Mouse (Mus musculus): ENCODE measurements at regions not wholly inside any gene's neighbourhood (a gene's known extent, or its start where the extent isn't known, plus 50 kb on each side); places are given as distances from the start of the nearest gene placed in this dataset.
A peak's percentile ranks its signal among the peaks of the same experiment; 100 is the strongest.

GRCm38 (mm10) chr8:74639276-74639675, 233.7 kb upstream of the Isx start:
- no peak for TF ChIP-seq CTCF (IDR thresholded peaks at IDR 0.05)
- intact Hi-C loops (cut with DNase I) = no loop called here
- H3K27ac ChIP-seq = no peak overlapping the region
- DNase-seq = no peak
- H3K4me3 ChIP-seq = no peak overlapping the region

- intact Hi-C loops (cut with DNase I) = no loop called here
- no peak for TF ChIP-seq CTCF (IDR thresholded peaks at IDR 0.05)
- Histone ChIP-seq H3K4me3 (no peak overlapping the region), H3K27ac (no peak overlapping the region)
- no peak for DNase-seq
Measured at GRCm38 (mm10) chr8:74640636-74641035, 232.3 kb upstream of the Isx start.

- TF ChIP-seq CTCF (IDR thresholded peaks at IDR 0.05) = no peak
- H3K27ac ChIP-seq = no peak overlapping the region
- no peak for DNase-seq
- intact Hi-C loops (cut with DNase I) = no loop called here
- H3K4me3 ChIP-seq = no peak overlapping the region
Measured at GRCm38 (mm10) chr8:74659950-74660349, 213.0 kb upstream of the Isx start.

- Histone ChIP-seq H3K27ac (no peak overlapping the region), H3K4me3 (no peak overlapping the region)
- no peak for TF ChIP-seq CTCF (IDR thresholded peaks at IDR 0.05)
- intact Hi-C loops (cut with DNase I) = no loop called here
- no peak for DNase-seq
Measured at GRCm38 (mm10) chr8:74688342-74688741, 184.6 kb upstream of the Isx start.

- intact Hi-C loops (cut with DNase I) = no loop called here
- TF ChIP-seq CTCF (IDR thresholded peaks at IDR 0.05) = no peak
Measured at GRCm38 (mm10) chr8:74696001-74696400, 177.0 kb upstream of the Isx start.

GRCm38 (mm10) chr8:74697317-74697716, 175.7 kb upstream of the Isx start:
- TF ChIP-seq CTCF (IDR thresholded peaks at IDR 0.05) = no peak
- intact Hi-C loops (cut with DNase I) = no loop called here
- no peak for DNase-seq
- H3K27ac ChIP-seq = no peak overlapping the region
- no peak overlapping the region for H3K4me3 ChIP-seq

More at GRCm38 (mm10) chr8:74696001-74696400, 177.0 kb upstream of the Isx start:
- H3K27ac ChIP-seq = no peak overlapping the region
- H3K4me3 ChIP-seq = no peak overlapping the region
- DNase-seq = no peak

- Histone ChIP-seq H3K4me3 (no peak overlapping the region), H3K27ac (no peak overlapping the region)
- no peak for DNase-seq
- intact Hi-C loops (cut with DNase I) = loop anchor here (5.0 kb wide), 1 partner anchor 225 kb away; no protein-coding TSS in a partner anchor
- peak; percentile 32; the same call in 1 of the 2 replicates for TF ChIP-seq CTCF (IDR thresholded peaks at IDR 0.05)
Measured at GRCm38 (mm10) chr8:74712617-74713016, 160.4 kb upstream of the Isx start.

- DNase-seq = no peak
- intact Hi-C loops (cut with DNase I) = no loop called here
- TF ChIP-seq CTCF (IDR thresholded peaks at IDR 0.05) = no peak
- Histone ChIP-seq H3K4me3 (no peak overlapping the region), H3K27ac (no peak overlapping the region)
Measured at GRCm38 (mm10) chr8:74716030-74716429, 156.9 kb upstream of the Isx start.

GRCm38 (mm10) chr8:74764728-74765127, 108.2 kb upstream of the Isx start:
- Histone ChIP-seq H3K4me3 (no peak overlapping the region), H3K27ac (no peak overlapping the region)
- intact Hi-C loops (cut with DNase I) = no loop called here
- TF ChIP-seq CTCF (IDR thresholded peaks at IDR 0.05) = no peak
- no peak for DNase-seq

- TF ChIP-seq CTCF (IDR thresholded peaks at IDR 0.05) = no peak
- H3K4me3 ChIP-seq = no peak overlapping the region
- DNase-seq = no peak
- H3K27ac ChIP-seq = no peak overlapping the region
- intact Hi-C loops (cut with DNase I) = no loop called here
Measured at GRCm38 (mm10) chr8:74775549-74775948, 97.4 kb upstream of the Isx start.

GRCm38 (mm10) chr8:74781087-74781486, 91.9 kb upstream of the Isx start:
- no peak for TF ChIP-seq CTCF (IDR thresholded peaks at IDR 0.05)
- intact Hi-C loops (cut with DNase I) = no loop called here
- no peak for DNase-seq
- no peak overlapping the region for H3K4me3 ChIP-seq
- H3K27ac ChIP-seq = no peak overlapping the region

GRCm38 (mm10) chr8:74808685-74809084, 64.3 kb upstream of the Isx start:
- TF ChIP-seq CTCF (IDR thresholded peaks at IDR 0.05) = no peak
- H3K27ac ChIP-seq = no peak overlapping the region
- DNase-seq = no peak
- H3K4me3 ChIP-seq = no peak overlapping the region
- intact Hi-C loops (cut with DNase I) = no loop called here

GRCm38 (mm10) chr8:74810054-74810453, 62.9 kb upstream of the Isx start:
- no peak for TF ChIP-seq CTCF (IDR thresholded peaks at IDR 0.05)
- DNase-seq = no peak
- intact Hi-C loops (cut with DNase I) = no loop called here
- Histone ChIP-seq H3K27ac (no peak overlapping the region), H3K4me3 (no peak overlapping the region)

GRCm38 (mm10) chr8:74818434-74818833, 54.5 kb upstream of the Isx start:
- DNase-seq = no peak
- no peak for TF ChIP-seq CTCF (IDR thresholded peaks at IDR 0.05)
- intact Hi-C loops (cut with DNase I) = no loop called here
- H3K4me3 ChIP-seq = no peak overlapping the region
- H3K27ac ChIP-seq = no peak overlapping the region

- no peak overlapping the region for H3K4me3 ChIP-seq
- no peak for TF ChIP-seq CTCF (IDR thresholded peaks at IDR 0.05)
- intact Hi-C loops (cut with DNase I) = no loop called here
- no peak for DNase-seq
- no peak overlapping the region for H3K27ac ChIP-seq
Measured at GRCm38 (mm10) chr8:74820716-74821115, 52.3 kb upstream of the Isx start.
